Mouse (Mus musculus) brain, embryonic 14.5 days (tissue): ENCODE measurements around the gene Apon.
"Not testable (repeated sequence)": the region's sequence is repeated elsewhere in the genome, so short reads cannot be mapped to it uniquely, and the experiment has no call there.

Source experiments
- CTCF ChIP-seq: fragments of 200-500 bp; IDR thresholded peaks from 2 replicates; pipeline ENCODE4 v1.5.1; 2012; ENCODE audit warnings: inconsistent platforms, mild to moderate bottlenecking, moderate library complexity, borderline replicate concordance; ENCODE audit not compliant: insufficient read depth, insufficient read length; ENCODE audit errors: extremely low read depth
- POLR2A ChIP-seq: fragments of 200-500 bp; IDR thresholded peaks from 2 replicates; pipeline ENCODE4 v1.6.1; 2012; ENCODE audit warnings: mild to moderate bottlenecking, inconsistent platforms, borderline replicate concordance; ENCODE audit not compliant: poor library complexity, insufficient read depth, insufficient read length, severe bottlenecking; ENCODE audit errors: extremely low read depth

DNA sequence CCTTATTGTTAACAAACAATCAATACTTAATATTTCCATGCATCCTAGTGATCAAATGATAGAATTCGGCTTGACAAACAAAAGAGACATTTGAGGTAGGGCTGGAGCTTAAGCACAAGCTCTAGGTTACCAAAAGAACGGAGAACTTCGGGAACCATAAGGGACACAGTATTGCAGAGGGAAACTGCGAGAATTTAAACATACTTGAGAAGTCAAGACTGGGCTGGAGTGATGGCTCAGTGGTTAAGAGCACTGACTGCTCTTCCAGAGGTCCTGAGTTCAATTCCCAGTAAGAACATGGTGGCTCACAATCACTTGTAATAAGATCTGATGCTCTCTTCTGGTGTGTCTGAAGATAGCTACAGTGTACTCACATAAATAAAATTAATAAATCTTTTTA lies 39.8 kb upstream of the Apon start:
- not testable (repeated sequence) for TF ChIP-seq CTCF, POLR2A
